Mouse (Mus musculus) myocyte (in vitro differentiated cells): ENCODE measurements around the gene Zfp37. TPM values are rescaled to one million over a fixed set of nuclear protein-coding genes. Genes with fewer than 3 reads are reported as not detected.

Experiments
- H3K27me3 ChIP-seq: one replicate; pipeline ENCODE4 v1.6.1; 2011; ENCODE audit not compliant: control insufficient read depth, insufficient read depth, insufficient read length
- H3K36me3 ChIP-seq: one replicate; pipeline ENCODE4 v1.6.1; 2011; ENCODE audit not compliant: control insufficient read depth, insufficient read depth
- H3K4me2 ChIP-seq: one replicate; pipeline ENCODE4 v1.6.1; 2011; ENCODE audit warnings: low read depth, control low read depth
- H3K4me3 ChIP-seq: one replicate; pipeline ENCODE4 v1.5.1; 2011; ENCODE audit warnings: mild to moderate bottlenecking, control low read depth, moderate library complexity
- H3K79me2 ChIP-seq: one replicate; pipeline ENCODE4 v1.6.1; 2011; ENCODE audit not compliant: control insufficient read depth, insufficient read depth
- H3ac ChIP-seq: one replicate; pipeline ENCODE4 v1.6.1; 2011; ENCODE audit not compliant: control insufficient read depth, insufficient read length
- CEBPB ChIP-seq: IDR thresholded peaks from 2 replicates; pipeline ENCODE4 v1.6.1; 2011; ENCODE audit warnings: mild to moderate bottlenecking, moderate library complexity; ENCODE audit not compliant: poor library complexity, insufficient read depth, severe bottlenecking
- E2F4 ChIP-seq: IDR thresholded peaks from one replicate; pipeline ENCODE4 v1.6.1; 2011; ENCODE audit warnings: mild to moderate bottlenecking, control low read depth, moderate library complexity; ENCODE audit not compliant: insufficient read depth
- MAX ChIP-seq: IDR thresholded peaks from one replicate; pipeline ENCODE4 v1.6.1; 2011; ENCODE audit warnings: low read depth, mild to moderate bottlenecking, control low read depth
- MYOD1 ChIP-seq, 3 experiments: IDR thresholded peaks; one replicate each; pipeline ENCODE4 v1.6.1; 2011; ENCODE audit warnings: control low read depth in 2 of 3, low read depth in 2 of 3, mild to moderate bottlenecking in 2 of 3, moderate library complexity in 1 of 3; ENCODE audit not compliant: insufficient read length in 2 of 3, control insufficient read depth in 1 of 3
- MYOG ChIP-seq, 3 experiments: IDR thresholded peaks; one replicate each; pipeline ENCODE4 v1.6.1; 2011; ENCODE audit warnings: control low read depth in 2 of 3, low read depth in 2 of 3, mild to moderate bottlenecking in 2 of 3; ENCODE audit not compliant: insufficient read length in 2 of 3, control insufficient read depth in 1 of 3, insufficient read depth in 1 of 3
- POLR2A ChIP-seq: IDR thresholded peaks from one replicate; pipeline ENCODE4 v1.6.1; 2011; ENCODE audit warnings: low read depth, mild to moderate bottlenecking, control low read depth, moderate library complexity; ENCODE audit not compliant: insufficient read length
- POLR2AphosphoS2 ChIP-seq: IDR thresholded peaks from one replicate; pipeline ENCODE4 v1.6.1; 2011; ENCODE audit warnings: low read depth, control low read depth; ENCODE audit not compliant: insufficient read length
- REST ChIP-seq: IDR thresholded peaks from one replicate; pipeline ENCODE4 v1.6.1; 2011; ENCODE audit warnings: mild to moderate bottlenecking, control low read depth, moderate library complexity; ENCODE audit not compliant: insufficient read depth, insufficient read length
- SRF ChIP-seq: IDR thresholded peaks from one replicate; pipeline ENCODE4 v1.6.1; 2011; ENCODE audit warnings: low read depth; ENCODE audit not compliant: control insufficient read depth, insufficient read length
- TCF12 ChIP-seq: IDR thresholded peaks from one replicate; pipeline ENCODE4 v1.6.1; 2011; ENCODE audit warnings: mild to moderate bottlenecking, control low read depth; ENCODE audit not compliant: poor library complexity, insufficient read depth, severe bottlenecking
- TCF3 ChIP-seq: IDR thresholded peaks from one replicate; pipeline ENCODE4 v1.6.1; 2011; ENCODE audit warnings: low read depth, control low read depth; ENCODE audit not compliant: insufficient read length
- USF1 ChIP-seq: IDR thresholded peaks from one replicate; pipeline ENCODE4 v1.6.1; 2011; ENCODE audit warnings: low read depth, mild to moderate bottlenecking, control low read depth, moderate library complexity
- polyA plus RNA-seq: library from polyadenylated mRNA; unstranded; fragments of >200 nt; fragmentation: generic; extraction: Trizol; gene quantifications from one replicate; pipeline ENCODE4 v1.2.1, GENCODE M21; 2012; ENCODE audit warnings: missing spikeins

Zfp37 gene
- polyA plus RNA-seq, 1 experiment: 0.46 TPM

DNA sequence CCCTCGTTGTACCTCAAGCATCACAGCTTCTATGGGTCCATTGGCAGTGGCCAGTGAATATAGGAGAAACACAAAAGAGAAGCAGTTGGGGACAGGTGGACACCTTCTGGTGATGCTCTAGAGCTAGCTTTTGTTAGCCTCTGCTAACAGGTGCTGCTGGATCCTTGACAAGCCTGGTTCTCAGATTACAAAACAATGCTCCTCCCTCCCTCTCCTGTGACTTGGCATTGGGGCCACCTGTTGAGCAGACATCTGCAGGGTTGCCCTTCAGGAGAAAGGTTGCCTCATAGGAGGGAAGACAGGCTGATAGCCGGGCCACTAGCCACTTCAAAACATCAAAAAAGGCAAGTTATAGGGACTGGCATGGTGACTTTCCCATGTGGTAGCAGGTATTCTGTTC is 31.4 kb upstream of the Zfp37 start, which contains the start of gene Slc31a2:
Gene Slc31a2 (plus strand): TSS at position 287 of the 400 bp plus-strand sequence.
- H3K79me2 ChIP-seq: no peaks in the 10 kb centered on the region
- H3K4me2 ChIP-seq: no peak within 1 kb of the TSS
- H3K27me3 ChIP-seq: no peaks in the 10 kb centered on the region
- no peak within 1 kb of the TSS for H3K4me3 ChIP-seq
- TF ChIP-seq CEBPB (no peak), TCF12 (no peak), SRF (no peak), E2F4 (no peak), MYOG (IDR thresholded peaks at IDR 0.05; ENCODE audit: control insufficient read depth in 1 of 3, insufficient read depth in 1 of 3, insufficient read length in 2 of 3, low read depth in 2 of 3) (no peak), POLR2A (no peak), MAX (no peak), POLR2AphosphoS2 (no peak)
- H3K36me3 ChIP-seq: no peaks in the 10 kb centered on the region
- no peak within 1 kb of the TSS for H3ac ChIP-seq

DNA sequence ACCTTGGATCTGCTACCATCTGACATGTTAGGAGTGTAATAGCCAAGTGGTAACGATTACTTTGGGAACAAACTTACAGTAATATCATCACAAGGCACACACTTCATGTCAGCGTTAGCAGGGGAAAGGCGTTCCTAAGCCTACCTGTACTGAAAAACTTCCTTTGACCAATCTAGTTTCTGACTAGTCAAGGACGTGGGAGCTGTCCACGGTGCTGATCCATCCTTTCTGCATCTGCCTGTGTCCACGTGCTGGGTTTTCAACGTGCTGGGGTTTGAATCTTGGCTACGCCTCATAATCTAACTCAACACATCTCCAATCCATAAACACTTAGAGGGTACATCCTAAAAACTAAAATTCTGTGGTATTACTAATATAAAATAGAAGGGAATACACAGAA is 26.1 kb upstream of the Zfp37 start:
- H3K4me3 ChIP-seq: no peak overlapping the region
- no peaks in the 10 kb centered on the region for H3K36me3 ChIP-seq
- H3K4me2 ChIP-seq: no peak overlapping the region
- H3K27me3 ChIP-seq: no peaks in the 10 kb centered on the region
- TF ChIP-seq REST (peak; percentile 94), POLR2AphosphoS2 (no peak)
- no peak overlapping the region for H3ac ChIP-seq
- H3K79me2 ChIP-seq: no peaks in the 10 kb centered on the region

DNA sequence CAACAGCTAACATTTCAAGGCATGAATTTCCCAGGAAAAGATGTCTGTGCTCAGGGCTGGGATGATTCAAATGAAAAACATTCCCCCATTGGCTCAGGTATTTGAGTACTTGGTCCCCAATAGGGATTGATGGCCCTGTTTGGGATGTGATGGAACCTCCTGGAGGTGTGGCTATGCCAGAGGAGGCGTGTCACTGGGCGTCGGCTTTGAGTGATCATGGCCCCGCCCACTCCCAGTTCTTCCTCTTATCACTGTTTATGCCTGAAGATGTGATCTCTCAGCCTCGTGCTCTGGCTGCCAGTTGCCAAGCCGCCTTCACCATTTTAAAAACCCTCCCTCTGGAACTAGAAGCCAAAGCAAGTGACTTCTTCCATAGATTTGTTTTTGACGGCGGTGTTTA is 23.7 kb upstream of the Zfp37 start:
- Histone ChIP-seq H3ac (no peak overlapping the region), H3K27me3 (no peaks in the 10 kb centered on the region), H3K79me2 (no peaks in the 10 kb centered on the region), H3K4me3 (no peak overlapping the region), H3K36me3 (no peaks in the 10 kb centered on the region), H3K4me2 (no peak overlapping the region)
- TF ChIP-seq MYOG (IDR thresholded peaks at IDR 0.05; ENCODE audit: control insufficient read depth in 1 of 3, insufficient read depth in 1 of 3, insufficient read length in 2 of 3, low read depth in 2 of 3) (no peak), TCF12 (no peak), TCF3 (no peak), SRF (no peak), POLR2A (no peak), E2F4 (no peak), REST (no peak), MAX (no peak), USF1 (no peak), POLR2AphosphoS2 (no peak), MYOD1 (IDR thresholded peaks at IDR 0.05; ENCODE audit: control insufficient read depth in 1 of 3, insufficient read length in 2 of 3, low read depth in 2 of 3) (no peak), CEBPB (no peak)

DNA sequence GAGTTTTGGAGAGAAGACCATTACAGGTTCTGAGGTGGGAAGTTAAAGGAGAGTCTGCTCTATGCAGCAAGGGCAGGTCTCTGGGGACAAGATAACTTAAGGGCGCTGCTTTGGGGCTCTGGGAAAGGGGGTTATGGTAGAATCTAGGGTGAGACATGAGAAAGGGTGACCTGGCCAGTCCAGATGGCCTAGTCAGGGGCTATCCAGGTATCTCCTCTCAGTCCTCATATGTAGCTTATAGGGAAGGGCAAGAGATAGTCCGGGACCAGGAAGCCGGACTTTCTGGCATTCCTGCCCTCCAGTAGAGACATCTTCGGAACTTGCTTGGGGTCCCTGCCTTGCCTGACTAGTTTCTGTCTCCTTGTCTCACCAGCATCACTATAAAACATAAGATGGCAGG is 20.9 kb upstream of the Zfp37 start:
- TF ChIP-seq E2F4 (no peak), REST (no peak), MAX (no peak)
- no peaks in the 10 kb centered on the region for H3K79me2 ChIP-seq
- no peak overlapping the region for H3K4me2 ChIP-seq
- no peak overlapping the region for H3K4me3 ChIP-seq
- no peaks in the 10 kb centered on the region for H3K27me3 ChIP-seq
- H3ac ChIP-seq: no peak overlapping the region
- no peaks in the 10 kb centered on the region for H3K36me3 ChIP-seq

DNA sequence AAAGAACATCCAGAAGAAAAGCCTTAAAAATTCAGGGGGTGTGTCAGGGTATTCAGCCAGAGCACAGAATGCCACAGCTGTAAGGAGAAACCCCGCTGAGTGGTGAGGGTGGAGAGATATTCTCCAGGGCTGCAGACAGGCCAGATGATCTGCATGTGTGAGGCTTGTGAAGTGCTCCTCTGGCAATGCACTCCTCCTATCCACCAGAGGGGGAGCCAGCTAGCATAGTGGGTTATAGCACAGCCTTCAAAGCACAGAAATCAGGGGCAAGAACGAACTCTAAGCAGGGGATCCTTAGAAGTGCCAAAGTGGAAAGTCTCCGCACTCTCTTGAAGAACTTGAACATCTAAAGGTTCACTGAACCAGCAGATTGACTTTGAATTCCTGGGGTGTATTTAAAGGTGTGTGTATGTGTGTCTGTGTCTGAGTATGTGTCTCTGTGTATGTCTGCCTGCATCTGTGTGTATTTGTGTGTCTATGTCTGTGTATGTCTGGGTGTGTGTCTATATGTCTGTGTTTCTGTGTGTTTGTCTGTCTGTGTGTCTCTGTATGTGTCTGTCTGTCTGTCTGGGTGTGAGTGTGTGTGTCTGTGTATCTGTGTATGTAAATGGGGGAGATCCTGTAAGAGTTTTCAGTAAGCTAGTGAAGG is 20.2 kb upstream of the Zfp37 start:
- Histone ChIP-seq H3ac (no peak overlapping the region), H3K4me2 (no peak overlapping the region), H3K79me2 (no peaks in the 10 kb centered on the region), H3K27me3 (no peaks in the 10 kb centered on the region), H3K4me3 (no peak overlapping the region), H3K36me3 (no peaks in the 10 kb centered on the region)
- no peak for TF ChIP-seq POLR2A
- TF ChIP-seq TCF3: no peak
- TF ChIP-seq MYOD1 (IDR thresholded peaks at IDR 0.05; ENCODE audit: control insufficient read depth in 1 of 3, insufficient read length in 2 of 3, low read depth in 2 of 3): no peak
- TF ChIP-seq TCF12: no peak

DNA sequence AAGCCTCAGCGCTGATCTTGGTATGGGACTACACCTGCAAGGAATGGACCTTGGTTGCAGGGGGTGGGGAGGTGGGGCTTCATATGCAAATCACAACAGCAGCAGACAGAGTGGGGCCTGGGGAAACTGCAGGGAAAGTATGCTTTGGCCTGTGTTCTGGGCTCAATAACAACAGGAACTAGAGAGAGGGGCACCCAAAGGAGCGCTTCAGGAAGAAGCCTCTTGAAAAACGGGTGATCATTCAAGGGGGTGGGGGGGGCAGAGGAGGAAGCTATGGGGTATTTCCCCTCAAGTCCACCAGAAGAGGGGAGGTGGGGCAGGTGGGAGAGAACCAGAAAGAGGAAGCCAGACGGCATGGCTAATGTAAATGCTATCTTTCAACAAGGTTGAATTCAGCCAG is 17.5 kb upstream of the Zfp37 start:
- H3K79me2 ChIP-seq: no peaks in the 10 kb centered on the region
- no peaks in the 10 kb centered on the region for H3K36me3 ChIP-seq
- H3K27me3 ChIP-seq: no peaks in the 10 kb centered on the region
- H3K4me3 ChIP-seq: no peak overlapping the region
- no peak for TF ChIP-seq POLR2A
- no peak for TF ChIP-seq MYOG (IDR thresholded peaks at IDR 0.05; ENCODE audit: control insufficient read depth in 1 of 3, insufficient read depth in 1 of 3, insufficient read length in 2 of 3, low read depth in 2 of 3)
- TF ChIP-seq SRF: no peak
- TF ChIP-seq TCF12: no peak
- TF ChIP-seq CEBPB: no peak
- TF ChIP-seq REST: no peak
- no peak for TF ChIP-seq E2F4
- TF ChIP-seq MAX: no peak
- no peak for TF ChIP-seq USF1
- no peak for TF ChIP-seq POLR2AphosphoS2
- TF ChIP-seq TCF3: no peak
- TF ChIP-seq MYOD1 (IDR thresholded peaks at IDR 0.05; ENCODE audit: control insufficient read depth in 1 of 3, insufficient read length in 2 of 3, low read depth in 2 of 3): no peak
- H3K4me2 ChIP-seq: no peak overlapping the region
- H3ac ChIP-seq: no peak overlapping the region
